Mouse (Mus musculus) 3T3-L1 (cell line): ENCODE results near the gene Dpf3.

Experiments used
- DNase-seq: peaks from one replicate; pipeline ENCODE4 v3.0.0-alpha.2; 2015; ENCODE audit warnings: low read depth, low spot score

The Dpf3 gene

DNA sequence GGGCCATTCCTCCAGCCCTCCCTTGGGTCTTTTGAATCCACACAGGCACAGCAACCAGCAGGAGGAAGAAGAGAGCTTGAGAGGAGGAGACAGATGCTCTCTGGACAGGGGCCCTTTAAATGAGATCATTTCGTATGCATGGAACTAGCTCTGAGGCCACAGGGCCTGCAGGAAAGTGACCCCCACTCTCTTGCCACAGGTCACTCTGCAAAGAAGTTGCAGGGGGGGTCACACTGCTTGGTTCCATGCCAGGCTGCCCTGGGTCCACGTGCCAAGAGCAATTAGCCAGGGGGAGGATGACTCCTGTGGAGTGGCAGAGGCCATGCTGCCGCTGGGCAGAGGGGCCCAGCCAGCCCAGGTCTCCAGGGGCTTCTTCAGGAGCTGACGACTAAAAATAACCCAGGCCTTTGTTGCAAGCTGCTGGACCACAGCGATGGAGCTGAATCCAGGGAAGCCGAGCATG is 273.6 kb downstream of the Dpf3 start:
- no peak for DNase-seq

DNA sequence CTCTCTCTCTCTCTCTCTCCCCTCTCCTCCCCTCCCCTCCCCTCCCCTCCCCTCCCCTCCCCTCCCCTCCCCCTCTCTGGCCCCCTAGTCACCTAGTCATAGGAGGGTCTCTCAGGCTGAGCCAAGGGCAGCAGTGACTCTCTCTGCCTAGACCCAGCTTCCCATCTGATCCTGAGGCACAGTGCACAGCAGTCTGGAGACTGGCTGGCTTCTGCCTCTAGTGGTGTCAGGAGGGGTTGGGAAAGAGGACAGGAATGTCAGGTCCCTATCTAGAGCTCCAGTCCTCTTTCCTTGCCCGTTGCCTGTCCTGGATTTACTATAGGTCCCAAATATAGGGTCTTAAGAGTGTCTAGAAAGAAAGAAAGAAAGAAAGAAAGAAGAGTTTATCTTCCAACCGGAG is 275.5 kb downstream of the Dpf3 start:
- no peak for DNase-seq

DNA sequence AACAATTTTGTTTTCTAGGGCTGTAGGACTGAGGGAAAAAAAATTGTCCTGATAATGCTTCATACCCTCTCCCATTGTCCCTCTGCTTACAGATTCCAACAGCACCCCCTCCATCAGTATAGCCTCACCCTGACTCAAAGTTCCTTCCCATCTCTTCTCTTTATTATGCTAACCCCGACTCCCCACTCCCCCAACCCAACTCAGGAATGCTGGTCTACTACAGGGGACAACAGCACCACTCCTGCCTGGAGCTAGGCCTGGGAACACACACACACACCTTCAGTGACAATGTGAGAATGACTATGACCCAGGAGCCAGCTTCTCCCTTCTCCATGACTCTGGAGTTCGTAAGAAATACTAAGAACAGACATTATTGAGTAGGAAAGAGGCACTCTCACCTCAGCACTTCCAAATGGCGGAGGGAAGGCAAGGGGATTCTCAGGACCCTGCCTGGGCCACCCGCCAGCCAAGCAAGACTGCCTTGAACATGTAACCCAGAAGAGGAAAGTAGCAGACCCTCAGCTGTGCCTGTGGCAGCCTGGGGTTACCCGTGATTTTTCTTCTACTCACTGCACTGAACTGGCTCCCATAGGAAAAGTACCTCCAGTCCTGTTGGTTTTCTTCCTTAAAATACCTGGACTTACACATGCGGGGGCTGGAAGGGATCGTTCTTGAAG is 276.2 kb downstream of the Dpf3 start:
- DNase-seq: no peak

DNA sequence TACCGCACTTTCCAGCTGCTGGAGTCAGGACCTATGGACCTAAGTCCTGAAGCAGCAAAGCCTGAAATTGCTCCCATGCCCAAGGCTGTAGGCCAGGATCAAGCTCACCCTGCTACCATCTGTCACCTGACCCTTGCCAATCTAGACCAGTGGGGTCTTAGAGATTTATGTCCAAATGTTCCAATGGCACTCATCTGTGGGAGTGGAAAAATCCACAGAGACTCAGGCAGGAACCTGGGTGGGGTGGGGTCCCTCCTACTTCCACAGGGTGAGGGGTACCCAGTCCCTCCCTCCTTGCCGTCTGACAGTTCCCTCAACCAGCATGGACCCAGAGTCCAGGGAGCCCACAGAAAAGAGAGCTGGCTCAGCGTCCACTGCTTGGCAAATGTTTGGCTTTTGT is 276.8 kb downstream of the Dpf3 start:
- no peak for DNase-seq

DNA sequence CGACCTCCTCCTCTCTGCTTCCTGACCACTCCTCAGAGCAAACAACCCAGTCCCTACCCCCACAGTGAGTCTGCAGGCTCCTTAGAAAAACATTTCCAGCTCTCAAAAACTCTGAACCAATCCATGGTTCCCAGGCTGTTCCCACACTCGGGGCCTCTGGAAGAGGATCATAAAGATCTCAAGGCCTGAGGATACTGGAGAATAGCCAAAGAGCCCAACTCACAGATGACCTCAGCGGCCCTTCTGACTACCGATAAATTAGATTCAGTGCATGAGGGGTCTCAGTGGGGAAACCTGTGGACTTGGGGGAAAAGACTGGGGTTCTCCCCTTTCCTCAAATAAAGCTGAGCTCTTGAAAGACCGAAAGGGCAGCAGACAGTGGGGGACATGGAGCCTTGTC is 277.2 kb downstream of the Dpf3 start:
- no peak for DNase-seq

DNA sequence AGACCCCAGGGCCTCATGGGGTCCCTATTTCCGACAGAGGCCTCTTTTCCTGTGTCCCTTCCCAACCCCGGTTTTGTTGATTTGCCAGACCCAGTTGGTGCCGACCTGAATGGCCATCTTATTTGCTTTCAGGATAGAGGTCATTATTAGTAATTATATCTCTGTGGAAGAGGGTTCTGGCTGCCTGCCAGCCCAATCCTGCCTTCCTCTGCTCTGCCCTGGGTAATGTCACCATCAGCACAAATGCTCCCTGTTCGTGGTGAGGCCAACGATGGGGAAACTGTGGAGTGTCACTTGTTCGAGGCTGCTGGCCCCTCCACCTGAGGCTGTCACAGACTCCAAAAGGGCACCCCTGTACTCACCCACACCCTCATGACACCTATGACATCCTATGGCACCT is 278.1 kb downstream of the Dpf3 start:
- DNase-seq: no peak

DNA sequence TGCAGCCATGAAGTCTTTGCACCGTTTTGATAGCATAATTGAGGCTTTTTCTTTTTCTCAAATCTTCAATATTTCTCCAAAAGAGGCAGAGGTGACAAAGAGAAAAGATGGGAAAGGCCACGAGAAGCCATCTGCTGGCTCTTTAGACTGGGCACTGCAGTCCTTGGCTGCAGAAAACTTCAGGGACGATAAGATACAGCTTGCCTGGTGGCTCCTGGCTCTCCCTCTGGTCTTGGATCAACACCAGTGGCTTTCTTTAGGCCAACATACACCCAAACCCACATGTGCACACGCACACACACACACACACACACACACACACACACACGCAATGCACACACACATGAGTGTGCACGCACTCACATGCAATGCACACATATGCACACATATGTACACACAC is 278.7 kb downstream of the Dpf3 start:
- DNase-seq: no peak

DNA sequence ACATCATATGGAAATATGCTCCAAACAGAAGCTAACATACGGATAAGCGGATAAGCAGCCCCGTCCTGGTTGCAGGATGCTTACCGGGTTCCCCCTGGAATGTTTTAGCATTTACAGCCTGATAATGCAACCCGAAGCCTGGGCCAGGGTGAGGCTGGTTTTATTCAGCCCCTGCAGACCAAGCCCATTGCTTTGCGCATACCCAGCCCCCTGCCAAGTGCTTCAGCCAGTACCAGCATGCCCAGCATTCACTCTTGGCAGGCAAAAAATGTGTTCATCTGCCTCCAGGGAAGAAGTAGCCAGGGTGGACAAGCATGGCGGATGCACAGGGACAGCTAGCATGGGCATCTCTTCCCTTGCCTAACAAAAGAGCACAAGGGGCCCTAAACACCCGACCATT is 279.5 kb downstream of the Dpf3 start:
- no peak for DNase-seq

DNA sequence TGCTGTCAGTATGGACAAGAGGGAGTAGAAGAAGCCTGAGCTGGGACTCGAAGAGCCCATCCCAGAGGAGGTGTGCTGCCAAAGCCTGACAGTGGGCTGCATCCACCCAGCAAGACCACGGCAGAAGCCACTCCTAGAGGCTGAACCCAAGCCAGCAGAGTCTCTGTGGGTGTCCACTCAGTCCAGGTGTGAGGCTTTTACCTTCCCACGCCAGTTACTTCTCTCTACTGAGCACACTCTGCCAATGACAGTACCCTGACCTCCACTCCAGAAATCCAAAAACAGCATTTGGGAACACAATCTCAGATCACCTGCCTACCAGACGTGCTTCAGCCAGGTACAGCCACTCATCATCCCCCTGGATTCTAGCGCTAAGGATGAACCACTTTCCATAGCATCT is 280.0 kb downstream of the Dpf3 start:
- DNase-seq: no peak

DNA sequence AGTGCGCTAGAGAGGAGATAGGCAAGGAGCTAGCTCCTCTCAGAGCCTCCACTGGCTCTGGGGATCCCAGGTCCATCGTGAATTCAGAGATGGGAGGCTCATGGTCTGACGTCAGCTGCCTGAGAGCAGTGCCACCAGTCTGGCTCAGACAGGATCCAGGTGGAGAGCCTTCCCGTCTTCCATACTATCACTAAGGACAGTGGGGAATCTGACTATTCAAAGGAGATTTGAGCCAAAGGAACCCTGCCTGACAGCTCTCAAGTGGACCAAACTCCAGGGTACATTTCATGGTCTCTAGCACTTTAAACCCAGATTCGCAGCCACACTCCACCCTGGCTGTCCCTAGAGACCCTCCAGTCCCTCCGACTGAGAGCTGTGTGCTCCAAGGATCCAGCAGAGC is 280.6 kb downstream of the Dpf3 start:
- DNase-seq: no peak

DNA sequence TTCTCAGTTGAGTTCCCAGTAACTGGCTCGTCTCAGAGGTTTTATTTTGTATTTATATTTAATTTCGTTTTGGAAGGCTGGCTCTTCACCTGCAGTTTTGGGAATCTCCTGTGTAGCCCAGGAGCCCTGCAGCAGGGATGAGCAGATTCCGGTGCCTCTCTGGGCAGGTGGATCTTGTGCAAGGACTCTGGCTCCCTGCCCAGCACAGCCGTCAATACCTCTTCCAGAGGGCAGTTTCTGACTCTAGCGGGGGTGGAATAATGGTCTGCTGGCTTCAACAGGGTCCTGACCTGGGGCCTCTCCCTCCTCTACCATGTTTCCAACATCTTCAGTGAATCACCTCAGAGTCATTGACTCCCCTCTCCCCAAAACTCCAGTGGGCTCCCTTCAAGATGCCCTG is 283.2 kb downstream of the Dpf3 start:
- DNase-seq: no peak

DNA sequence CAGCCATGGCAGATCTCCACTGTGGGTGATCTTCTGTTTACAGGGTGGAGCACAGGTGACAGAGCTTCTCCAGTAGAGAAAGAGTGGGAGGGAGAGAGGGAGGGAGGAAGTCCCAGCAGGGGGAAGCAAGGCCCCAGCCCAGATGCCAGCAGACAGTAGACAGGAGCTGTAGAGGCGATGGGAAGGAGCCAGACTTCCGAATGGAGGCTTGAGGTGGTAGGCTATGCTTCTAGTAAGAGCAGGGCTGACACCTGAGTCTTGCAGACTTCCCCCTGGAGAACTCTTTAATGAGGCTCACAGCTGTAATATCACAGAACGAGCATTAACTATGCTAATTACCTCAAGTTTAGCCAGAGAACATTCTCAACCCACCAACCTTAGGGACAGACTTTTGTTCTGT is 285.8 kb downstream of the Dpf3 start:
- no peak for DNase-seq

DNA sequence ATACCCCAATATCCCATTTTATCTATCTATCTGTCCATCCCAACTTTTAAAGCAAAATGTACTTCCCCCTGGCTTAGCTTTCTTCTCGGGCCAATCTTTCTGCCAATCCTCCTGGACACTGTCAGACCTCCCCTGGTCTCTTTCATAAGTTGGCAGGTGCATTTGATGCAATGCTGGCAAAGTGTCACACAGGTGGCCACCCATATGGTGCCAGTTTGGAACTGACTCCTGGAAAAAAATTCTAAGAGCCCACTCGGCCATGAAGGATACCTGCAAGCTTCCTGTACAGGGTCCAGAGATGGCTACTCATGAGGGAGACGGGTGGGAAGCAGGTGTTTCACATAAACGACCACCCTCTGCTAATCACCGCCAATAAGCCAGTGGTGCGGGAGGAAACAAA is 307.0 kb downstream of the Dpf3 start:
- no peak for DNase-seq

DNA sequence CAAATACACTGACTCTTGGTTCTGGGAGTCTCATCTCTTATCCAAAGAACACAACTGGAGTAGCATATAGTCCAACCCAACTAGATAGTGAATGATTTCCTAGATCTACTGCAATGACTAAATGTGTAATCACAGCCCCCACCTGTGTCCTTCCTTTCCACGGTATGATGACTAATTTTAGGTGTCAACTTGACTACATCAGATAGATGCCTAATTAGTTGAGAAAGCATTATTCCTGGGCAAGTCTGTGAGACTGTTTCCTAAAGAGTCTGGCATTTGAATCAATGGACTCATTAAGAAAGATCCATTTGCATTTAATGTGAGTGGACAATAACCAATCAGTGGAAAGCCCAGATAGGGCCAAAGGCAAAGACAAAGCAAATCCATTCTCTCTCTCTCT is 307.7 kb downstream of the Dpf3 start:
- DNase-seq: no peak

DNA sequence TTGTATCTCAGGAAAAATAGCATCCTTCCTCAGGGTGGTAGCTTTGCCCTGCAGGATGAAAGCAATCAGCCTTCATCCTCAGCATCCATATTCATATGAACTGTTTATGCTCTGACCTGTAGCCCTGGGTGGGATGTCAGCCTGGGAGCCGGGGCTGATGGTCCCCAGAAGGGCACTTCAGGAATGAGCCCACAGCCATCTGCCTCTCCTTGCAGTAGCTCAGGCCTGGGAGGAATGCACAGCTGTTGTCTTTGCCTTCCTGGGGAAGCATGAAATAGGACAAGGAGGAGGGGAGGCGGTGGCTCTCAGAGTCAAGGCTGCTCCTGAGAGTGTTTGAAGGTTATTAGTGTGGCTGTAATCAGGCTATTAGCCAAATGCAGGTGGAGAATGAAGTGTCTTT is 308.7 kb downstream of the Dpf3 start:
- no peak for DNase-seq

DNA sequence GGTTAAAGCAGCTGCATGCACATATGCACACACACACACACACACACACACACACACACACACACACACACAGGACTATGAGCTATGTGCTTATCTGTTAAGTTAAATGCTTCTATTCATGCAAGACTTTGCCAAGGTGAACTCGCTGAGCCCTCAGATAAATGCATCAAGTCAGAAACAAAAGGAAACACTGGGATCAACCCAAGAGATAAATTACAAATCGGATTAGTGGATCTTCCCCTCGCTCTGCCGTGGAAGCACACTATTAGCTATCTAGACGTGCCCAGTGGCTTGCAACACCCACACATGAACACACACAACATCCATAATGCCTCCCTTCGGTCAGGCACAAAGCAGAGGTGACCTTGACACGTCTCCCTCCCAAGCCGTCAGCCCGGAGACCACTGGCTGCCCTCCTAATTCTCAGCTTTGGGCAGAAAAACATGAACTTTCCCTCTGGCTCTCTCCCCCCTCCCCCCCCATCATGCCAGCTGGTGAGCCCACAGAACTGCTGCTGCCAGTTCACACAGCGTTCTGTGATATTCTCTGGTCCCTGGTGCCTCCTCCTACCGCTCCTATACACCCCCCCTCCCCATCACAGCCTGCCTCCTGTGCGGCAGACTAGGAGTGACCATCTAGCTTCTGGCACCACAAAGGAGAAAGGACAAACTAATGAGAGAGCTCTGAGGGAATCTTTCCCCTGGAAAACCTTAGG is 317.9 kb downstream of the Dpf3 start:
- no peak for DNase-seq

DNA sequence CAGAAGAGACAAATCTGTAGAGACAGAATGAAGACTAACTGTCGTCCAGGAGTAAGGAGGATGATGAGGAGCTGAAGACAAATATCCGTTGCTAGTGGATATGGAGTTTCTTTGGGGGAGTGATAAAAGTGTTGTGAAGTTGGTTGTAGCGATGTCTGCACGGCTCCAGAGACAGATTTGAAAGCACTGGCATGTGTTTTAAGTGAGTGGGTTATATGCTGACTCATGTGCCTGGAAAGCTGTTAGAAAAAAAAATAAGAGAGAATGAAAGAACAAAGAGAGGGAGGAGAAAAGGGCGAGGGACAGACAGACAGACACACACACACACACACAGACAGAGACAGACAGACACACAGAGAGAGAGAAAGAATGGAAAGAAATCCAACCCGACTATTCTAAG is 319.2 kb downstream of the Dpf3 start:
- DNase-seq: no peak

DNA sequence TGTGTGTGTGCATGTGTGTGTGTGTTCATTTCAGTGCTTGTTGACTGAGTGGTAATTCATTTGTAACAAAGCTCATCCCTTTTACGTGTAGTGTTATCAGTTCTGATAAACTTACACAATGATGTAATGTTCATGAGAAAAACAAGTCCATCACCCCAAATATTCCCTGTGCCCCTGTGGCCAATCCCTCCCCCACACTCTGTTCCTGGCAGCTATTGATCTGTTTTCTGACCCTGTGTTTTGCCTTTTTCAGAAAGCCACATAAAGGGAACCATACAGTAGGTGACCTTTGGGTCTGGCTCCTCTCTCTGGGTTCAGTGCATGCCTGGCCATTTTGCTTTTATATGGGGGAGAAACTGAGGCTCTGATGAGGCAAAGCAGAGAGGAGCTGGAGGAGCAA is 322.5 kb downstream of the Dpf3 start:
- DNase-seq: no peak
